Mouse (Mus musculus) T-cell, adult 2 months (primary cell): Measurements from ENCODE around the gene Olfr1366.
A peak's percentile ranks its signal among the peaks of the same experiment; 100 is the strongest.
"Not testable (repeated sequence)": the region's sequence is repeated elsewhere in the genome, so short reads cannot be mapped to it uniquely, and the experiment has no call there.

Experiments
- DNase-seq: peaks from one replicate; pipeline ENCODE4 v3.0.0; 2022; ENCODE audit warnings: low spot score

The Olfr1366 gene

DNA sequence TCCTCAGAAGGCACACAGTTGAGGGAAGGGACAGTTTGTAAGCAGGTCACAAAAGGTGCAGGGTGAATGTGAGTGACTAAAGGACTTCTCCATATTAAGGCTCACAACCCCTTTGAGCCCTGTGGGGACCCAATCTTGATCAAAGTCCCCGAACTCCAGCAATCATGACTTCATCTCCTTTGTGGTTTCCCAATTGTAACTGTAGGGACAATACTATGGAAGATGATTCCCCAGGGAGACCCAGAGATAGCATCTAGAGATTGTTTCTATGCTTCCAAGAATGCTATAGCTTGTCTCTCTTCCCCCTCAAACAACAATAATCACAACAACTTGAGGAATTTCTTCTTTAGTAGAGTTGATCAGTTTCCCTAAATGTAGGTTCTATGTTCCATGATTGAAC is at the start of gene Olfr1366:
TSS of gene Olfr1366 (minus strand) at position 101 of the 400 bp plus-strand sequence.
- DNase-seq, result no peak

DNA sequence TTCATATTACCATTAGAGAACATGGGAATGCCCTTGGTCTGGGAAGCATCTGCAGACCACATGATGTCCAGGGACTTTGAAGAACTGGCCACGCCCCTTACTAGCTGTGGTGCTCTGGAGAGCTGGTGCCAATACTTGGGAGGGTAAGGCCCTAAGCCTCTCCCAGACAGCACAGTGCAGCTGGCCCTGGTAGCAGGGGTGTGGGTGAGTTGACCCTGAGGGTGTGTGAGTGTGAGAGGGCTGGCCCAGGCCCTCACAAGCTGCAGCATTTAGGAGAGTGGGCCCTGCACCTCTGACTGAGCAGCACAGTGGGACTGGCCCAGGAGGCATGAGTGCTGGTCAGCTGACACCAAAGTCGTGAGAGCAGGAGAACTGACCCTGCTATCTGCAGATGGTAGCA is 49.0 kb upstream of the Olfr1366 start:
- DNase-seq, result no peak

DNA sequence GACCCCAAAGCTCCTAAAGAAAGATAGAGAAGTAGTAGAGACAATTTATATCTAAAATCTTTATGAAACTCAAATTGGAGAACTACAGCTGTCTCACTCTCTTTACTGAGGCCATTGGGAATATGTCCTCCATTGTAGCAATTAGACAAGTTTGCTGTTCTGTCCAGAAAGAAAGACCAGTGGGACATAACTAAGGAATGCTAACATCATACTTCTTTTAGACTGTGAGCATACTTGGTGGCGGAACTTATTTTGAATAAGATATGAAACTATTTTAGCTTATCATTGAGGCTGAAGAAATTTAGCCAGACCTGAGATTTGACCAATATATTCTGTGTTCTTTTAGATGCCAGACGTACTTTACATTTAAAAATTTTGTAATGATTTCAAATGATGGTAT is 39.1 kb upstream of the Olfr1366 start, which contains the start of gene Olfr1364:
TSS of gene Olfr1364 (minus strand) at position 101 of the 400 bp plus-strand sequence.
- DNase-seq, result no peak

DNA sequence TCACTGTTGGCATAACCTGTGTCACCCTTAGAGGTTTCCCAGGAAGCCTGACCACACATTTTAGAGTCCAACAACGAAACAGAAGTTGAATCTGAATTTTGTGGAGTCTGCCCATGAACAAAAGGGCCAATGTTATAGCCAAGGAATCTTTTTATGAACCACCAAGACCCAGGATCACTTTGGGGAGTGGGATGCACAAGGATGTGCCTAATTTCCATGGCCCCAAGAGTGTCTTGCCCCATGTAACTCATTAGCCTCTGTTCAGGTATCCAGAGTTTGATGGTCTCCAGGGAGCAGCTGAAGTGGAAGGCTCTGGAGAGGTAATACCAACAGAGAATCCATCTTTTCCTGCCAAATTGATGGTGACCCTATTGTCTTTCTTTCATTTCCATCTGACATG is 17.2 kb upstream of the Olfr1366 start, which contains the start of gene Olfr1535:
TSS of gene Olfr1535 (minus strand) at position 101 of the 400 bp plus-strand sequence.
- no peak for DNase-seq

DNA sequence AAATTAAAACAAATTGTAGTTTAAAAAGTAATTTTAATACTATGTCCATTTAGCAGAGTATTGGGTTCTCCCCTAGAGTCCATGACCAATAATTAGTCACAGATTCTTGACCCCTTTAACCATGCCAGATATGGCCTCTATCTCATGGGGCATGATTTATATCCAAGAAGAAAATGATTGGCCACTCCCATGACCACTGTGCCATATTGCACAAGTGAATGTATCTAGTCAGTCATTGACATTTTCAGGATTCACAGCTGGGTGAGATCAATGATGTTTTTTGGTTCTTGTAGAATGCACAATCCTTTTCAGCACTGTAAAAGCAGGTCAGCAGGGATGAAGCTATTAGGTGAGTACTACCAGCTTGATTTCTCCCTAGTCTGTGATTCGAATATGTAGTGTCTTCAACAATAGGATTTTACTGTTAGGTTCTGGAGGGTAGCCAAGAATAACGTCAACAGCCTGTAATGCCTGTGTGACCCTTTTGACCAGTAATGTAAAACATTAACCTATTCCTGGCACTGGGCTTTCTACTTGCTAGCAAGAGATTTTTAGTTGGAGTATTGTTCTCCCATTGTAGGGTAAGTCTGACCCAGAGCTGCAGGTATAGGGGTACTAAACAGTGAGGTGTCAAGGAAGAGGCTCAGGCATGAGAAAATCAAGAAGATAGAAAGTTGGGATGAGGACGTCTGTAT is 8.0 kb upstream of the Olfr1366 start:
- no peak for DNase-seq

DNA sequence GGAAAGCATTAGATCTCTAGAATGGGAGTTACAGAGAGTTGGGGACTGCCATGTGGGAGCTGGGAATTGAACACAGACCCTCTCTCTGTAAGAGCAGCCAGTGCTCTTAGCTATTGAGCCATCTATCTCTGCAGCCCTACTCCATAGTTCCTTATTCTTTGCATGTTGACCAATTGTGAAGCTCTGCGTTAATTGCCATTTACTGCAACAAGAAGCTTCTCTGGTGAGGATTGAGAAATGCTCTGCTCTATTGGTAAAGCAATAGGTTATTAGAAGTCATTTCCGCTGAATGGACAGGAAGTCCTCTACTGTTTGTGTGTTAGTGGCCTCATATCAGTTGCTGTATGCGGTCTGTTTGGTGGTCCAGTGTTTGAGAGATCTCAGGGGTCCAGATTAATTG is 6.9 kb upstream of the Olfr1366 start:
- DNase-seq, result no peak

DNA sequence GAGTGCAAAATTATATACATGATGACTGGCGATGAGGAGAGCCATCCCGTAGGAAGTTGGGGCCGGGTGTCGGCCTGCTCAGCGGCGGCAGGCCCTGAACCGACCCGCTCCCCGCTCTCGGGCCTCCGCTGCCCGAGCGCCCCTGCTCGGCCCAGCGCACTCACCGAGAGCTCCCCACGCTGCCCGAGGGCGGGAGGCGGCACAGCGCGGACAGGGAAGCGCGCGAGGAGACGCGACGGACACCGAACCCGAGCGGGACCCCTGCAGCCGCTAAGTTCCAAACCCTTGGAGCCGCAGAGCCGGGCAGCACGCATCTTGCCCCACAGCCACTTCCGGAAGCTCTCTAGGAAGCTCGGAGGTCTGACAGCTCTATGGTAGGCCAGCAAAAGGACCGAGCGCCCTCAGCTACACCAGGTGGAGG is 11.8 kb downstream of the Olfr1366 start, which contains the start of gene Zkscan8:
TSS of gene Zkscan8 (minus strand) at position 340 of the 421 bp plus-strand sequence.
- DNase-seq, result peak; percentile 83

DNA sequence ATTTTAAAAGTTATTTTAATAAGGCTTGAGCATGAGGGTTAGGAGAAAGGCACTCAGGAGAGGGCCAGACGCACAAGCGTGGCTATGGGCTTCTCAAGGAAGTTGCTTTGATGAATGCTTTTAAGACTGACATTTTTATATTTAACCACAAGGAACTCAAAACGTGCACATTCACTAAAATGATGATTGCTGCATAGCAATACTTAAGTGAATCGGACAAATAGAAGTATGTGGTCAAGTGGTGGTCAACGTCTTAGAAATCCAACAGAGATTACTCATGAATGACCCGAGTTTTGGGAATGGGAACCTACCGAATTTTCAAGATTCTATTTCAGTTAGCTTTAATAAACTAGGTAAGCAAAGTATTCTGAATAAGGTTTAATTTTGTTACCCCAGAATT is 12.5 kb downstream of the Olfr1366 start:
- no peak for DNase-seq

DNA sequence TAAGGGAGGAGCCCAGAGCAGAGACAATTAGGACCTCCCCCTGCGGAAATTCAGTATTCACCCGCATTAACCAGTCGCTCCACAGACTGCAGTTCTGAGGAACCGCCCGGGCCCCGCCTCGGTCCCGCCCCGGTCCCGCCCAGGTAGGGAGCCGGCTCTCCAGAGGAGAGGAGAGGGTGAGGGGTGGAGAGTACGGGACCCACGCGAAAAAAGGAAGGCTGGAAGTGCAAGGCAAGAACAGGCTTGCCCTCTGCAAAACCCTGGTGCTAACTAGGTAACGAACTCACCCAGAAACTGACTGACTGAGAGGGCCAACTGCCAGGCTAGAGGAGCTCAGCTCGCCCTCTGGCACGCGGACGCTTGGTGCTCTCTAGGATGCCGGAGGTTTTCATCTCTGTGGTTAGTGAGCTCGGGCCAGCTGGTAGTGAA is 36.4 kb downstream of the Olfr1366 start:
- DNase-seq, result peak; percentile 73

DNA sequence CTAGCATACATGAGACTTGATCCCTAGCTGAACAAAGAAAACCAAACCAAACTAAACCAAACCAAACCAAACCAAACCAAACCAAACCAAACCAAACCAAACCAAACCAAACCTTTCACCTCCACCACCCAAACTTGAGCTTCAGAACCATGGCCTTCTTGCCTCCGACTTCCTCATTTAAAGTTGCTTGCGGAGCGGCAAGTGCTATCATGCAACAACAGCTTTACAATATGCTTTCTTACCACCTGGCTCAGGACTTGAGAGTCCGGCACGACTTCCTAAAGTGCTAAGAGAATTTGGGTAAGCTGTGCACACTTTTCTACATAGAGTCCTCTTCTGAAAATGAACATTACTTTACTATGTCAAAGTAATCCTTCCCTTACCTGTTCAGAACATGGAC is 40.3 kb downstream of the Olfr1366 start:
- DNase-seq, result no peak

DNA sequence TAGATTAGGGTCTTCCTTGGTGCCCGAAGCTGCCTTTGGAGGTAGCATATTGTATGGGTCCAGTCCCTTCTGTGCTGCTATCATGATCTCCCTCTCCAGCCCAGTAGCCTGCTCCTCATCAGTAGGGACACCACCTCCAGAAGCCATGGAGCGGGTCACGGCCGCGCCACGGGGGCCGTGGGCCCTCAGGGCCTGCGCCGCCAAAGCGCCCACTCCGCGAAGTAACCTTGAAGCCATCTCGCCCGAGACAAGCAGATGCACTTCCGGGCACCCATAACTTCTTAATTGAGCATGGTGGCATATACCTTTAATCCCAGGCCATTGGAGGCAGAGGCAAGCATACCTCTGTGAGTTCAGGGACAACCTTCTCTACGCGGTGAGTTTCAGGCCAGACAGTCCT is 41.4 kb downstream of the Olfr1366 start, which contains the start of gene Gm11273:
TSS of gene Gm11273 (minus strand) at position 237 of the 400 bp plus-strand sequence.
- not testable (repeated sequence) for DNase-seq

DNA sequence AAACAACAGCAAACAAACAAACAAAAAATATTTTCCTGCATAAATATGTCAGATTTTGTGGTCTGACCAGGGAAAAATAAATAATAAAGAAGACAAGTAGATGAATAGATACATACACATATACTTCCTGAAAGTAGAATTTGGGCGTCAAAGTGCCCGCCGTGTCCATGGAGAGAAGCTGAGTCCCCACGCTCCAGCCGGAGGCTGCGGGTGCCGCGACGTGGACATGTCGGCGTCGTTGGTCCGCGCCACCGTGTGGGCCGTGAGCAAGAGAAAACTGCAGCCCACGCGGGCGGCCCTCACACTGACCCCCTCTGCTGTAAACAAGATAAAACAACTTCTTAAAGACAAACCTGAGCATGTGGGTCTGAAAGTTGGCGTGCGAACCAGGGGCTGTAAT is 47.5 kb downstream of the Olfr1366 start, which contains the start of gene AK157302:
TSS of gene AK157302 (plus strand) at position 144 of the 400 bp plus-strand sequence.
- peak; percentile 6 for DNase-seq

DNA sequence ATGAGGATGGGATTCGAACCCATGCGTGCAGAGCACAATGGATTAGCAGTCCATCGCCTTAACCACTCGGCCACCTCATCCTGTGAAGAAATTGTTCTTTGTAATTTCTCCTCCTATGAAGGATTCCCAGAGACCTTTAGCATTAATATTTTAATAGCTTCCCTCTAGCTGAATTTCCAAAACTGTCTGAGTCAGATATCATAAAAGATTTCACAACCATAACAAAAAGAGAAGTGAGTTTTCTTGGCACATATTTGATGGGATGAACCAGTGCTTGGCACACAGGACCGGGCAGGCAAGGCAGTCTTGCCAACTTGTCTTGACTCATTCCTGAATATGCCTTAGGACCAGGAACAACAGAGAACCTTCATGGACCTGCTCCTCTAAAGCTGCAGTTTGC is 49.8 kb downstream of the Olfr1366 start:
- DNase-seq, result no peak

DNA sequence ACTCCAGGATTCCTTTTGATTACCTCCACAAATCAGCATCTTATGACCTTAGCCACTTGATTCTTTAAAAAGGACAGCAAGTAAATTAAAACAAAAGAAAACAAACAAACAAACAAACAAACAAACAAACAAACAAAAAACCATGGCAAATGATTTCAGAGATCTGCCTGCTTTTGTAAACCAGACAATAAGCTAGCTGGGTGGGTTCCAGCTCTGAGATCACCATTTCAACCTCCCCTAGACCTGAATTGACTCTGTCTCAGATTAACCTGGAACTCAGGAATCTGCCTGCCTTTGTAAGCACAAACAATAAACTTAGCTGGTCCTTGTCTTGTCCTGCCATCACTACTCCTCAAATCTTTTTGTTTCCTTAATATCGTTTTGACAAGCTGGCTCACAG is 55.7 kb downstream of the Olfr1366 start:
- DNase-seq, result no peak
